Mouse (Mus musculus): ENCODE measurements around the gene Btbd9. TPM values are rescaled to one million over a fixed set of nuclear protein-coding genes. Genes with fewer than 3 reads are reported as not detected.

The Btbd9 gene
- total and polyA plus RNA-seq, 2 experiments from 2014 or later = 30.3 to 31.0 TPM

DNA sequence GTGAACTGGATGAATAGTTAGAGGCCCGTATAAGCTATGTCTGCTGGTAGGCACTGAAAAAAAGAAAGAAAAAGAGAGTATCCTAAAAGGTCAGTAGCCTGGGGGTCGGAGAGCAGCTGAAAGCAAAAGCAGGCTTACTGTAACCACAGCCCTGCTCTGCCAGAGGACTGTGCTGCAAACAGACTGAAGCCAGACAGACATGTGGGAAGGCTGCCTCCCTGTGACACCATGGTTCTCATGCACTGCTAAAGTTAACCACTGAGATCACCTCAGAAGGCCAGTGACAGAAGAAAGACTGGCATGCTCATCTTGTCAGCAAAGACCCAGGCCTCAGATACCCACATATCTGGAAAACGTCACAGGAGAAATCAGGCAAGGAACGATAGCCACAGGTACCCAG is 317.8 kb downstream of the Btbd9 start:
- Histone ChIP-seq H3K9me3 (replicated peaks; ENCODE audit: control insufficient read depth, low read length) (no peaks in the 10 kb centered on the region), H3K27ac (ENCODE audit: low read depth) (peak overlapping the region; percentile 2; the same call in 1 of the 2 replicates), H3K4me1 (ENCODE audit: control insufficient read depth, insufficient read depth) (peaks cover 18% of the 10 kb centered on the region), H3K27me3 (ENCODE audit: control insufficient read depth, insufficient read depth, low read length) (no peaks in the 10 kb centered on the region), H3K36me3 (replicated peaks; ENCODE audit: control insufficient read depth, insufficient read depth, low read length) (no peaks in the 10 kb centered on the region), H3K9ac (replicated peaks; ENCODE audit: low read depth, low read length) (no peak overlapping the region), H3K4me2 (ENCODE audit: low read depth, low read length) (no peak overlapping the region), H3K4me3 (ENCODE audit: low read depth, low read length) (no peak overlapping the region)
- ATAC-seq (ENCODE audit: insufficient read depth, low read depth) (peak; percentile 47; the same call in 1 of the 2 replicates), DNase-seq (ENCODE audit: low spot score) (no peak)
- 40% methylated on average over 4 of the region's 4 CpGs for WGBS
- no peak for TF ChIP-seq EP300 (IDR thresholded peaks at IDR 0.05; ENCODE audit: low read depth)
- TF ChIP-seq CTCF (IDR thresholded peaks at IDR 0.05; ENCODE audit: low read depth) = peak; percentile 53

DNA sequence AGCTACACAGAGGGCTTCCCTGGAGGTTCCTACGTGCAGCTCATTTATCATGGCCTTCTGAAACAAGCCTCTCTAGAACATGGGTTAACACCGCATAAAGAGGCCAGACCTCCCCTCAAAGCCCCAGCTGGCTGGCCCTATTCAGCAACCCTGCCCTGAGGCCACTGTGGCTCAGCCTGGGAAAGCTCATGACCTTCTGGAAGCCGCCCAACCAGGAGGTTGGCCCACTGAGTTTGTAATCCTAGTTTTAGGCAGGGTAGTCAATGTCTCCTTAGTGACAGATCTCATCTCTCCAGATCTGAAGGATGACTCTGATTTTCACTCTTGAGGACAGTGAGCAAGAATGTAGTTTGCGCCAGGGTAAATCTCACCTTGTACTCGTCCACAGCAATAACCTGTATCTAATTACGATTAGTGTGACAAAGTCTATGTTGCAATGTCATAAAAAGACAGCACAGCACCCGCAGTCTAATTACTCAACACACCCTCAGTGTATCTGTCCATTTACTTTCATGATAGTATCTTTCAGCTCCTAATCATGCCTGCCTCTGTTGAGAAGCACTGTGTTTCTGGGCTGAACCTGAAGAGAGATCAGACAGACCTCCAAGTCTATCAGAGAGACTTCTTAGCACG is 320.2 kb downstream of the Btbd9 start:
- Histone ChIP-seq H3K36me3 (replicated peaks; ENCODE audit: control insufficient read depth, insufficient read depth, low read length) (no peaks in the 10 kb centered on the region), H3K27ac (ENCODE audit: low read depth) (no peak overlapping the region), H3K9ac (replicated peaks; ENCODE audit: low read depth, low read length) (no peak overlapping the region), H3K4me3 (ENCODE audit: low read depth, low read length) (no peak overlapping the region), H3K9me3 (replicated peaks; ENCODE audit: control insufficient read depth, low read length) (no peaks in the 10 kb centered on the region), H3K4me2 (ENCODE audit: low read depth, low read length) (no peak overlapping the region), H3K27me3 (ENCODE audit: control insufficient read depth, insufficient read depth, low read length) (no peaks in the 10 kb centered on the region), H3K4me1 (ENCODE audit: control insufficient read depth, insufficient read depth) (peaks cover 18% of the 10 kb centered on the region)
- DNase-seq (ENCODE audit: low spot score) (no peak), ATAC-seq (ENCODE audit: insufficient read depth, low read depth) (no peak)
- WGBS = 62% methylated on average over 8 of the region's 8 CpGs
- no peak for TF ChIP-seq EP300 (IDR thresholded peaks at IDR 0.05; ENCODE audit: low read depth)
- no peak for TF ChIP-seq CTCF (IDR thresholded peaks at IDR 0.05; ENCODE audit: low read depth)

DNA sequence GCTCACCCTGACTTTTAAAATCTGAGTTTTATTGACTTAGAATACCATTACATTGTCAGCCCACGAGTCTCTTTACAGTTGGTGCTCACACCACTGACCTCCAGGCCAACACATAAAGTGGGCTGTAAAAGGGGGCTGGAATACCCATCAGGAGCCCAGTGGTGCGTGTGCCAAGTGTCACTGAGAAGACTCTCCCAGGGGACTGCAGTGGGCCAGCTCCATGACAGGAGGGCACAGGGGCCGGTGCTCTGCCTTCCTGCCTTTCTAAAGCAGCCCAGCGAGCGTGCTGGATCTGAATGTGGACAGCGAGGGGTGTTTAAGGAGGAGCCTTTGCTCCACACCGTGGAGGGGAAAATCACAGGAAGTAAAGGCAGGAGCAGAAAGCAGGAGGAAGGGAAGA is 322.4 kb downstream of the Btbd9 start:
- Histone ChIP-seq H3K9ac (replicated peaks; ENCODE audit: low read depth, low read length) (no peak overlapping the region), H3K9me3 (replicated peaks; ENCODE audit: control insufficient read depth, low read length) (no peaks in the 10 kb centered on the region), H3K4me3 (ENCODE audit: low read depth, low read length) (no peak overlapping the region), H3K27me3 (ENCODE audit: control insufficient read depth, insufficient read depth, low read length) (no peaks in the 10 kb centered on the region), H3K4me1 (ENCODE audit: control insufficient read depth, insufficient read depth) (peaks cover 14% of the 10 kb centered on the region), H3K36me3 (replicated peaks; ENCODE audit: control insufficient read depth, insufficient read depth, low read length) (no peaks in the 10 kb centered on the region), H3K4me2 (ENCODE audit: low read depth, low read length) (no peak overlapping the region), H3K27ac (ENCODE audit: low read depth) (no peak overlapping the region)
- TF ChIP-seq CTCF (IDR thresholded peaks at IDR 0.05; ENCODE audit: low read depth) (no peak), EP300 (IDR thresholded peaks at IDR 0.05; ENCODE audit: low read depth) (no peak)
- WGBS = 56% methylated on average over 7 of the region's 7 CpGs
- ATAC-seq (ENCODE audit: insufficient read depth, low read depth) = no peak
- DNase-seq (ENCODE audit: low spot score) = no peak

DNA sequence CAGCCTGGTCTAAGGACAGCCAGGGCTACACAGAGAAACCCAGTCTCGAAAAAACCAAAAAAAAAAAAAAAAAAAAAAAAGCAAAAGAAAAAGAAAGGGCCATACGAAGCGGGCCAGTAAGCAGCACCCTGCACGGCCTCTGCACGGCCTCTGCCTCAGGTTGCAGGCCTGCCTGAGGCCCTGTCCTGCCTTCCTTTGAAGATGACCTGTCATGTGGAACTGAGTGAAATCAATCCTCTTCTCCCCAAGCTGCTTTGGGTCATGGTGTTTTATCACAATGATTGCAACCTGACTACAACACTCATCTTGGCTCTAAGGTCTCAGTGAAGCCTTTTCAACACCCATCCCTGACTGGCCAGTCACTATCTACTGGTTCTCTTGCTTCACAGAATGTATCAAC is 323.3 kb downstream of the Btbd9 start:
- Histone ChIP-seq H3K9ac (replicated peaks; ENCODE audit: low read depth, low read length) (no peak overlapping the region), H3K4me3 (ENCODE audit: low read depth, low read length) (no peak overlapping the region), H3K9me3 (replicated peaks; ENCODE audit: control insufficient read depth, low read length) (no peaks in the 10 kb centered on the region), H3K4me1 (ENCODE audit: control insufficient read depth, insufficient read depth) (peaks cover 14% of the 10 kb centered on the region), H3K27ac (ENCODE audit: low read depth) (no peak overlapping the region), H3K27me3 (ENCODE audit: control insufficient read depth, insufficient read depth, low read length) (no peaks in the 10 kb centered on the region), H3K4me2 (ENCODE audit: low read depth, low read length) (no peak overlapping the region), H3K36me3 (replicated peaks; ENCODE audit: control insufficient read depth, insufficient read depth, low read length) (no peaks in the 10 kb centered on the region)
- DNase-seq (ENCODE audit: low spot score) (no peak), ATAC-seq (ENCODE audit: insufficient read depth, low read depth) (no peak)
- no peak for TF ChIP-seq CTCF (IDR thresholded peaks at IDR 0.05; ENCODE audit: low read depth)
- TF ChIP-seq EP300 (IDR thresholded peaks at IDR 0.05; ENCODE audit: low read depth) = no peak
- WGBS = 87% methylated on average over 5 of the region's 5 CpGs

DNA sequence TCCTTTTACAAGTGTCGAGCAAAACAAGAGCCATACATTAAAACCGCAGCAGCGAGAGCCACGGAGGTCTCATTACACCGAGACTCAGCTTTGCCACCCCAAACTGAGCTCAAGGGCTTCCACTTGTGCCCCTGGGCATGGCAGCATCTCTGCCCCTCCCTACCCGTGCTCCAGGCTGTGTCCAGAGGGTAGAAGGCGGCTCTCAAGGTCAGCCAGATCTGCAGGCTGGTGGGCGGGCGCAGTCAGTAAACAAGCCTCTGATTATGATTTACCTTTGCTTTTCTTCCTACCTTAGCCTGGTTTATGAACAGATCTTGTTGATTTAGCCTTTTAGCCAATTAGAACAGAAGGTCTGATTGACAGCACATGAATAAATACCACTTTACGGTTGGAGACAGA is 331.0 kb downstream of the Btbd9 start:
- H3K4me2 ChIP-seq (ENCODE audit: low read depth, low read length) = no peak overlapping the region
- no peaks in the 10 kb centered on the region for H3K27me3 ChIP-seq (ENCODE audit: control insufficient read depth, insufficient read depth, low read length)
- DNase-seq (ENCODE audit: low spot score) = peak; percentile 51
- peak overlapping the region; percentile 75 for H3K27ac ChIP-seq (ENCODE audit: low read depth)
- peaks cover 39% of the 10 kb centered on the region for H3K4me1 ChIP-seq (ENCODE audit: control insufficient read depth, insufficient read depth)
- H3K4me3 ChIP-seq (ENCODE audit: low read depth, low read length) = no peak overlapping the region
- peak; percentile 79 for ATAC-seq (ENCODE audit: insufficient read depth, low read depth)
- no peak for TF ChIP-seq CTCF (IDR thresholded peaks at IDR 0.05; ENCODE audit: low read depth)
- TF ChIP-seq EP300 (IDR thresholded peaks at IDR 0.05; ENCODE audit: low read depth) = no peak
- no peaks in the 10 kb centered on the region for H3K9me3 ChIP-seq (replicated peaks; ENCODE audit: control insufficient read depth, low read length)
- whole genome bisulfite sequencing = 52% methylated on average over 10 of the region's 10 CpGs
- no peak overlapping the region for H3K9ac ChIP-seq (replicated peaks; ENCODE audit: low read depth, low read length)
- H3K36me3 ChIP-seq (replicated peaks; ENCODE audit: control insufficient read depth, insufficient read depth, low read length) = no peaks in the 10 kb centered on the region

All from heart, postnatal 0 days (tissue).